Mouse (Mus musculus) large intestine, adult 2 months (tissue): ENCODE results near the gene Gpr19. TPM values are rescaled to one million over a fixed set of nuclear protein-coding genes. Genes with fewer than 3 reads are reported as not detected.

Source experiments
- DNase-seq: peaks from one replicate; pipeline ENCODE4 v3.0.0-alpha.2; 2012; ENCODE audit warnings: low read depth, low spot score
- WGBS: fragments of 180-500 bp; shearing (Covaris S2); methylation state at CpG from one replicate; pipeline ENCODE4 v1.1.7; 2018; 5-methylcytosine and 5-hydroxymethylcytosine counted together
- polyA plus RNA-seq: library from polyadenylated mRNA; depleted of rRNA; stranded (reverse); fragments of >200 nt; gene quantifications from 2 replicates; pipeline ENCODE4 v1.2.3, GENCODE M21; 2012

Gene Gpr19
- polyA plus RNA-seq, 1 experiment = 5.9 TPM

GRCm38 (mm10) chr6:134925673-134926337, 27.4 kb upstream of the Gpr19 start:
- DNase-seq = no peak
- WGBS = 18% methylated on average over 4 of the region's 4 CpGs

- WGBS = 18% methylated on average over 3 of the region's 3 CpGs
These were observed 25.9 kb upstream of the Gpr19 start for GRCm38 (mm10) chr6:134924262-134924661.

GRCm38 (mm10) chr6:134923670-134924069, 25.3 kb upstream of the Gpr19 start:
- no peak for DNase-seq
- WGBS = 21% methylated on average over 4 of the region's 4 CpGs

More at GRCm38 (mm10) chr6:134924262-134924661, 25.9 kb upstream of the Gpr19 start:
- DNase-seq = no peak

GRCm38 (mm10) chr6:134922511-134923195, 24.3 kb upstream of the Gpr19 start:
- WGBS = 2% methylated on average over 9 of the region's 9 CpGs
- DNase-seq = no peak

GRCm38 (mm10) chr6:134921695-134922510, 23.5 kb upstream of the Gpr19 start:
- under 1% methylated on average over 20 of the region's 20 CpGs for WGBS
- DNase-seq = no peak

- DNase-seq = no peak
- under 1% methylated on average over 32 of the region's 32 CpGs for WGBS
These were observed 22.8 kb upstream of the Gpr19 start for GRCm38 (mm10) chr6:134921014-134921694.

- under 1% methylated on average over 77 of the region's 77 CpGs for WGBS
- DNase-seq = no peak
These were observed 22.0 kb upstream of the Gpr19 start, which contains the start of gene Cdkn1b for GRCm38 (mm10) chr6:134920190-134921013. Cdkn1b (plus strand) TSS chr6:134920401.

GRCm38 (mm10) chr6:134919511-134920189, 21.3 kb upstream of the Gpr19 start:
- WGBS = 5% methylated on average over 37 of the region's 37 CpGs

GRCm38 (mm10) chr6:134918769-134919168, 20.4 kb upstream of the Gpr19 start:
- no peak for DNase-seq
- 66% methylated on average over 10 of the region's 10 CpGs for WGBS

More at GRCm38 (mm10) chr6:134919511-134920189, 21.3 kb upstream of the Gpr19 start:
- DNase-seq = no peak

- DNase-seq = no peak
- WGBS = 1% methylated on average over 11 of the region's 11 CpGs
These were observed 18.7 kb upstream of the Gpr19 start for GRCm38 (mm10) chr6:134917087-134917486.

- DNase-seq = no peak
- 2% methylated on average over 11 of the region's 11 CpGs for WGBS
These were observed 18.3 kb upstream of the Gpr19 start for GRCm38 (mm10) chr6:134916641-134917040.

- 32% methylated on average over 5 of the region's 5 CpGs for WGBS
These were observed 16.1 kb upstream of the Gpr19 start for GRCm38 (mm10) chr6:134914523-134914922.

GRCm38 (mm10) chr6:134905811-134906210, 7.4 kb upstream of the Gpr19 start:
- whole genome bisulfite sequencing = 78% methylated on average over 1 of the region's 1 CpGs
- DNase-seq = no peak

More at GRCm38 (mm10) chr6:134914523-134914922, 16.1 kb upstream of the Gpr19 start:
- no peak for DNase-seq

- DNase-seq = peak; percentile 25
- WGBS = 55% methylated on average over 10 of the region's 10 CpGs
These were observed 5.8 kb upstream of the Gpr19 start for GRCm38 (mm10) chr6:134903891-134904884.

- 71% methylated on average over 4 of the region's 4 CpGs for WGBS
- no peak for DNase-seq
These were observed 5.0 kb upstream of the Gpr19 start for GRCm38 (mm10) chr6:134903368-134903767.

- under 1% methylated on average over 38 of the region's 38 CpGs for WGBS
- DNase-seq = peak; percentile 73
These were observed 809 bp downstream of the Gpr19 start for GRCm38 (mm10) chr6:134897443-134898094.
